Mouse (Mus musculus): ENCODE measurements around the gene Mrpl57.

DNA sequence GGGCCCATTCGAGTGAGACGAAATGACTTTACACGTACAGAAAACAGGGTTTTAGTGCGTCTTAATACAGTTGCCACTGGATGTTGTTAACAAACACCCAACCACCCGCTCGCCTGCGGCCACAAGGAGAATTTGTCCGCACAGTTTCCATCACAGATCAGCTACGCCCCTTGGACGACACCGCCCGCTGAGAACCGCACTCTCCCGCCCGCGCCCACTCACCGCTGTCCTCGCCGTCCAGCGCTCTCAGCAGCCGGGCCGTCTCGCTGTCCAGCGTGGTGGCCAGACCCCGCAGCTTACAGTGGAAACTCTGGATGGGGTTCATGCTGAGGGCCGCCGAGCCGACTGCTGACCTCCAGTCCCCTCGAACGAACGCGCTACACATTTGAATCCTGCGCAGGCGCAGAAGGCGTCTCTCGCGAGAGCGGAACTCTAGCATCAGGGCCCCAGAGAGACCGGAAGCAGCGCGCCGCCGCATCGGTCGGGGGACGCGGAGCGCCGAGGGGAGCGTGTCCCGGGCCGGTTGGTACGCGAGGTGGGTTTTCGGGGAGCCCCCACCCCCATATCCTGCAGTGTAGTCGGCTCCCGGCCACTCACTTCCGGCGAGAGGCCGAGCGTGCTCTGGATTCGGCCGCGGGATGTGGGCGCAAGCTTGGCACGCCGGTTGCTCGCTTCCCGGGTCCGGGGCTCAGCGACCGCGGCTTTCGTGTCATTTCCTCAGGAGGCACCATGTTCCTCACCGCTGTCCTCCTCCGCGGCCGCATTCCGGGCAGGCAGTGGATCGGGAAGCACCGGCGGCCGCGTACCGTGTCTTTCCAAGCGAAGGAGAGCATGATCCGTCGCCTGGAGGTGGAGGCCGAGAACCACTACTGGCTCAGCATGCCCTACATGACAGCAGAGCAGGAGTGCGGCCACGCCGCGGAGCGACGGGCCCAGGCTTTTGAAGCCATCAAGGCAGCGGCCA lies at the start of gene Mrpl57, which contains the start of gene Ska3:
- TF ChIP-seq CTCF (IDR thresholded peaks at IDR 0.05; ENCODE audit: borderline replicate concordance, extremely low read depth, insufficient read depth, insufficient read length) (no peak), POLR2A (IDR thresholded peaks at IDR 0.05; ENCODE audit: borderline replicate concordance, extremely low read depth, insufficient read depth, insufficient read length, poor library complexity, severe bottlenecking) (peak; percentile 93)
